Mouse (Mus musculus) natural killer cell, adult 2 months (primary cell): ENCODE measurements at regions not wholly inside any gene's neighbourhood (a gene's known extent, or its start where the extent isn't known, plus 50 kb on each side); places are given as distances from the start of the nearest gene placed in this dataset.

Source experiments
- DNase-seq, 2 experiments: peaks; one replicate each; pipeline ENCODE4 v3.0.0; 2022; ENCODE audit warnings: low spot score in 2 of 2

DNA sequence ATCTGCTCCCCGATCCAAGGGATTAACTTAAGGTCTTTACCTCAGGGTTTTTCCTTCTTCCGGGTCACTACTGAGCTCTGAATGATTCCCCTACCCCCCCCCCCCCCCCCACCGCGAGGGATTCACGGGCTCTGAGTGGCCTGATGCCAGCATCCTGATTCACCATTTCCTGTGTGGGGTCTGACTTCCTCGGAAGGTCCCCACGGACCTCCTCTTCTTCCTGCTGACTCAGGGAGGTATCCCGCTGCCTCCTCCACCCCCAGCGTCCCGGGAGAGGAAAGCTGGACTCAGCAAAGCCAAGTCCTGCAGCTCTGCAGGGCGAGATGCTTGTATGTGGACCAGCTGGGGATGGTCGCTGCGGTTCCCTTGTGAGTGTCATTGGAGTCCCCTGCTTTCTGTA is 110.5 kb upstream of the Zfp217 start:
- DNase-seq: no peak

GRCm38 (mm10) chr2:170257671-170258235 is 109.8 kb upstream of the Zfp217 start:
- DNase-seq: peak in 1 of 2 experiments; percentile 9

GRCm38 (mm10) chr2:170255997-170256396 is 108.1 kb upstream of the Zfp217 start:
- no peak for DNase-seq

DNA sequence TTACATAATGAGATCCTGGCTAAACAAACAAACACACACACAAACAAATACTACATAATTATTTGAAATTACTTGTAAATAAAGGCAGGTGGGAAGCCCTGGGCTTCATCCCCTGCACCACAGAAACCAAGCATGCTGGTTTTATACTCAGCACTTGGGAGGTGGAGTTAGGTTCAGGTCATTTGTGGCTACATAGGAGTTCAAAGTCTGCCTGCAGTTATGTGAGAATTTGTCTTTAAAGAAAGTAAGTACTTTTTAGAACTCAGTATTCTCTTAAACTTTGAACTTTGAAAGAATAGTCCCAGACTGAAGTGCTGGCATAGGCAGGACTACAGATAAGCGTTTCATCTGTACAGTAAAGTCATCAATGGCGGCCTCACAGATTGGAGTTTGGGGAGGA is 107.6 kb upstream of the Zfp217 start:
- DNase-seq: no peak

DNA sequence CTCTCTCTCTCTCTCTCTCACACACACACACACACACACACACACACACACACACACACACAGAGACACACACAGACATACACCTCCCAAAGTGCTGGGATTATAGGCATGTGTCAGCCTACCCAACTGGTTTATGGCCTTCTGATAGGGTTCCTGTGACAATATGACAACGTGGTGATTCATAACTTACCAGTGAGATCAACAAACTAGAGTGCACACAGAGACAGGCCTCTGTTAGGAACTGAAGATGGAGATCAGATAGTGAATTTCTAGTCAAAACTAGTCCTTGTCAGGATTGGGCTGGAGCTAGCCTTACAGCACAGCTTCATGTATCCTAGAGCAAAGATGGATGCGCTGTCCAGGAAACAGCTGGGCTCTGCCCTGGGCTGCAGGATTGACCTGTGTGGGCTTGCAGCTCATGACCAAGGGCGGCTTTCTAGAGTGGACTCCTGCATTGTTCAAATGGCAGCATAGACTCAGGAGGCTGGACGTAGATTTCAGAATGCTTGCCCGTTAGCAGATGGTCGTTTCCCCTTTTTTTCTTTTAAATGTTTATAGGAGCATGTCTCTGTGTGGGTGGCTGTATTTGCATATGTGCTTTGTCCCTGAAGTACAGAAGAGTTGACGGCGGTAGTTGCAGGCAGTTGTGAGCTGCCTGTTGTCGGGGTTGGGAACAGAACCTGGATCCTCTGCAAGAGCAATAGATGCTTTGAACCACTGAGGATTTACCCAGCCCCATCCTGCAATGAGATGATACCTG is 106.0 kb upstream of the Zfp217 start:
- peak in 1 of 2 experiments; percentile 32 for DNase-seq

DNA sequence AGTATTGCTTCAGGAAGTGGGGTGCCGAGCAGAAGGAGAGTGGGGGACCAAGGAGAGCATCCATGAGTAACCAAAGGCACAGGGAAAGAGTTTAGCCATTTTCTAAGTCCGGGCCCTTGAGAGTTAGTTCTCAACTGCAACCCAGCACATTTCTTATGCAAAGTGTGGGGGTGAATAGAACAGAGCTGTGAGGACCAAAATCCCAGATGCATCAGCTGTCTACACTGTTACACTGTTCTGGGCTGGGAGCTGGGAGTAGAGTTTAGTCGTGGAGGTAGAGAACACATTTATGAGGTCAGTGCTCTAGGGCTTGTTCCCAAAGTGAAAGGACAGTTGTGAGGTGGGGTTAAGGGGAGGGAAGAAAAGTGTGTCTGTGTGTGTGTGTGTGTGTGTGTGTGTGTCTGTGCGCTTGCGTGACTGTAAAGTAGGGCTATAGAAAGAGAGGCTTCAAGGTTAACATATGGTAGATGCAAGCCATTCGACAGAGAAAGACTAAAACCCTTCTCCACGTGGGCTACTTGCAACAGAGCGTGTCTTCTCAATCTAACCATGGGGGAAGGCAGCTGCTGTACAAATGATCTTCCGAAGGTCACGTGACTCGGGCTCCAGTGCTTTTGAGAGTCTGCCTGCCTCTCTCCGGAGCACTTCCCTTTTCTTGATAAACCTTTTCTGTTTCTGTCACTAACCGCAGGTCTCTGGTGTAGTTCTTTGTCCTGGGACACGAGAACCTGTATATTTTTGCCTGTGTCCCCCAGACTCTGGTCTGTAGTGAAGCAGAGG is 104.5 kb upstream of the Zfp217 start:
- peak; percentile 30 to 83 for DNase-seq

DNA sequence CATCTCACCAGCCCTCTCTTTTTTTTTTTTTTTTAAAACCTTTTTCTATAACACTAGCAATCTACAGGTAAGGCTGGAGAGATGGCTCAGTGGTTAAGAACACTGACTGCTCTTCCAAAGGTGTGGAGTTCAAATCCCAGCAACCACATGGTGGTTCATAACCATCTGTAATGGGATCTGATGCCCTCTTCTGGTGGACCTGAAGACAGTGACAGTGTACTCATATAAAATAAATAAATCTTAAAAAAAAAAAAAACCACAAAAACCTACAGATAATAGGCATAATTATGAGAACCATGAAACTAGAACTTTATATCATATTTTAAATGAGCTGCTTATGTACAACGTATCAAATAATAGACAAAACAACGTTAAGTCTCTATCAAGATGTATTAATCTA is 102.8 kb upstream of the Zfp217 start:
- no peak for DNase-seq

- peak; percentile 5 to 43 for DNase-seq
These were observed 100.0 kb upstream of the Zfp217 start for GRCm38 (mm10) chr2:170247702-170248445.

DNA sequence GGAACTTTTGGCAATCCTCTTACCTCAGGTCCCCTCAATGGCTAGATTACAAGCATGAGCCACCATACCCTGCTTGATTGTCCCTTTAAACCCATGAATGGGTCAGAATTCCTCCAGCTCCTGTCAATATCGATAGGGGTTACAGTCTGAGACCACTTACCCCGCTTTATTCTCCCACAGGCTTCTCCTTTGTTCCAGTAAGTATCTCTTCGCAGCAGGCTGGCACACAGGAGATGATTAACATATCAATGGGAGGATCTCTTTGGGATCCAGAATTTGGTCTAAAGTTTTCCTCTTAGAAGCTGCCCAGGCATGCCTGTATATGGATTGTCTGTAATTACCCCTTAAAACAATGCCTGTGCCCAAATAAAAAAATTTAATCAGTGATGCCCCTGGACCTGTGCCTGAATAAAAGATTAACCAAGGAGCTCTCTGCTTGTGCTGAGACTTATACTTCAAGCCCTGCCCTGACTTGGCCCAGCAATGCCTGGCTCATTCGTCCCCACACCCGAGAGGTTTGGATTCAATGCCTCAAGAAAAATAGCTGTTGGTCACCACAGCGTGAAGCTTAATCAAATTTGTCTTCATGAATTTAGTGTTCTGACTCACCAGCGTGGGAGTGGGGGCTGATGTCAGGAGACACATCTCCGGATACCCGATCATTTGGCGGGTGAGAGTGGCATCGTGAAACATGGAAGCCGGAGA is 97.9 kb upstream of the Zfp217 start:
- no peak for DNase-seq

DNA sequence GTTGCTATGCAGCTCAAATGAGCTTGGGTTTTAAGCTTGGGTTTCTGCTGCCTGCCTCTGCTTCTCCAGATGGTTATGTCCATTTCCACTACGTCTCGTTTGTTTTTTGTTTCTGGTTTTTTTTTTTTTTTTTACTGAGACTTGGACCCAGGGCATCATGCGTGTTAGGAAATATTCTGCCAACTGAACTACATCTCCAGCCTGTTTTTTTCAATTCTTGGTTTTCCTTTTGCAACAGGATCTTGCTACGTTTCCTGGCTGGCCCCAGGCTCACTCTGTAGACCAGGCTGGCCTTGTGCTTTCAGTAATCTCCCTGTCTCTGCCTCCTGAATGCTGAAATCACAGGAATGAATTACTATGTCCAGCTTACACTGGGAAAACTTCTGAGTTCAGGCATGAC is 96.2 kb upstream of the Zfp217 start:
- no peak for DNase-seq

GRCm38 (mm10) chr2:170237959-170238358 is 90.1 kb upstream of the Zfp217 start:
- DNase-seq: peak in 1 of 2 experiments; percentile 24

DNA sequence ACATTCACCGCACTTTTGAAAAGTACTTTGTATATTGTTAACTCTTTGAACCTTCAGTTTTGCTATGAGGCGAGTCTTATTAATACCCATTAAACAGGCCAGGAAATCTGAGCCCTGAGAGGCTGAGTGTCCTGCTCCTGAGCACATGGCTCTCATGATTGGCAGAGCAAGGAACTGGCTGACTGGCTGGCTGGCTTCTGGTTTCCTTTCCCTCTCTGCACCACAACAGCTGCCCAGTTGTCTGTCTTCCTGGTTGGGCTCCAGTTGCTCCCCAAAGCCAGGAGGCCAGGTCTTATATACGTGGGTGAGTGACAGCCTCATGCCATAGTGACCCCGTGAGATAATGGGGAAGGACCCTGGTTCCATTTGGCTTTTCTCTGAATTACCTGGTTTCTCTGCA is 85.5 kb upstream of the Zfp217 start:
- no peak for DNase-seq

DNA sequence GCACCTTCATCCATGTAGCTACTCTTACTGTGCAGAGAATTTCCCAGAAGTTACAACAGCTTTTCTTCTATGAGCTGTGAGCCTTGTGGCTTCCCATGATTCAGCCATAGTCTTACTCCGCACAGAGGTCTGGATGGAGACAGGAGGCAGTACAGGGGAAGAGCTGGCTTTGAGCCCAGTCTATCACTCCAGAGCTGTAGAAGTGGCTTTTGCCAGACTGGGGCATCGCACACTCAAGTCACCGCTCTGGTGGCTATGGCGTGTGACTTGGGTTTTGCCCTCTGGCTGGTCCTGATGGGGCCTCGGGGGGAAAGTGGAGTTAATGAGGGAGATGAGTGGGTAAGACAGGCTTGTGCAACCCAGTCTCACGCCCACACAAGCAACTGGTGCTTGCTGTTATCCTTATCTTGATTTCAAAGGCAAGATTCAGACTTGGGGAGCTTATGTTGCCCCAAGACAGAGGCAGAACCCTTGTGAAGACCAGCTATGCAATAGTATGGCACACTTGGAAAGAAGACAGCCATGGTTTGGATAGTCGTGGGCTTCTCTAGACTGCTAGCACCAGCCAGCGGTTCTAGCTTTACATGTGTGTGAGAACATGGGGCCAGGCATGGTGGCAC is 81.7 kb upstream of the Zfp217 start:
- no peak for DNase-seq

DNA sequence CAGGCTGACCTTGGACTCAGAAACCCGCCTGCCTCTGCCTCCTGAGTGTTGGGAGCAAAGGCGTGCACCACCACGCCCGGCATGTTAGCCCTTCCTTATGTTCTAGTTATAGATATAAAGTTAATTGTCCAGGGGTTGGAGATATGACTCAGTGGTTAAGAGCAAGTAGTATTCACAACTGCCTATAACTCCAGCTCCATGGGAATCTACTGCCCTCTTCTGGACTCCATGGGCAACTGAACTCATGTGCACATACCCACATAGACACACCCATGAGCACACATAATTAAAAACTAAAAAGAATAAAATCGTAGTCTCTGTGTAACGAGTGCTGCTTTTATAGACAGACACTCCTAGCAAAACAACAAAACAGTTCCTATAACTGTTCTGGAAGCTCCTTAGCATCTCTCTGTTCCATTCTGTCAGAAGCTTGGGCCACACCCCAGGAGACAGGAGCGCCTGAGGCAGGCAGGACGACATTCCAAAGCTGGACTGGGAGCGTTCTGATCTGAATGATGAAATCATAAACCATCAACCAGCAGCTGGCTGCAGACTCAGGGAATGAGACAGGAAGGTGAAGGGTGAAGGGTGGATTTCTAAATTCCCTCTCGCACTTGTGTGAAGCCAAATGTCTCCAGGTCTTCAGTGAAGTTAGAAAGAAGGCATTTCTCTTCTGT is 80.6 kb upstream of the Zfp217 start:
- DNase-seq: no peak

DNA sequence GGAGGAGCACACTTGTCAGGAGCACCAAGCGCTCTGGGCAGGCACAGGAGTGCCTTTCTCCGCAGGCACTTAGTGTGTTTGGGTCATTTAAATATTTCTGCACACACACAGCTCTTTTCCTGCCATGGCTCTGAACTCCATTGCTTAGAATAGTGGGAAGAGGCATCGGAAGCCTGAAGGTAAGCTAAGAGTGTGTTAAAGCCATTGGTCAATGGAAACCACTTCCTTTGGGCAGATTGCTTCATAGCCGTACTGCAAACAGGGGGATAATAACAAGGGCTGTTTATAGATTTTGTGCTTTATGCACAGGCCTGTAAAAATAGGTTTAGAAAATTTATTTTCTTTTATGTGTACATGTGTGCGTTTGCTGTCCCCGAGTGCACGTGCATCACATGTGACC is 76.0 kb upstream of the Zfp217 start:
- DNase-seq: no peak

GRCm38 (mm10) chr2:170222819-170223218 is 74.9 kb upstream of the Zfp217 start:
- no peak for DNase-seq

DNA sequence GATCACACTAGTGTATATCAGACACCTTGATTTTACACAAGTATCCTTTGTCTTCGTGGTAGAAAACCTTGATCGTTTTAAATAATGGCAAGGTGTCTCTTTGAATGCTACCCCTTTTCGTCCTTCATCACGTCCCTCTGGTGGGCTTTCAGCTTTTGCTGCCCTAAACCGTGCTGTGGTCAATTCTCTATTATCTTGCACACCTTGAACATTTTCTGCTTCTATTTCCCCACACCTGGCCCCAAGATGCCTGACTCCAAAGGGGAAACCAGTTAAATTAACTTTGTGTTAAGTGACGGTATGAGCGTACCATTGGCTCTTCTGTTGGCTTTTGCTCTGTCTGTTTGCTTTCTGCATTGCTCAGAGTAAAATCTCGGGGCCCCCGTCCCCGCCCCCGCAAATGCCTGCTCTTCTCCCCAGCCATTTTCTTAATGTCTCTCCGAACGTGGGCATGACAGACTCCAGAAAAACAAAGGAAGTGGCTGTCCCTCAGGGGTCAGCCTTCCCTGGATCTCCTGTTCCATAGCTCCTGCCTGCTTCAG is 74.2 kb upstream of the Zfp217 start:
- DNase-seq: no peak

DNA sequence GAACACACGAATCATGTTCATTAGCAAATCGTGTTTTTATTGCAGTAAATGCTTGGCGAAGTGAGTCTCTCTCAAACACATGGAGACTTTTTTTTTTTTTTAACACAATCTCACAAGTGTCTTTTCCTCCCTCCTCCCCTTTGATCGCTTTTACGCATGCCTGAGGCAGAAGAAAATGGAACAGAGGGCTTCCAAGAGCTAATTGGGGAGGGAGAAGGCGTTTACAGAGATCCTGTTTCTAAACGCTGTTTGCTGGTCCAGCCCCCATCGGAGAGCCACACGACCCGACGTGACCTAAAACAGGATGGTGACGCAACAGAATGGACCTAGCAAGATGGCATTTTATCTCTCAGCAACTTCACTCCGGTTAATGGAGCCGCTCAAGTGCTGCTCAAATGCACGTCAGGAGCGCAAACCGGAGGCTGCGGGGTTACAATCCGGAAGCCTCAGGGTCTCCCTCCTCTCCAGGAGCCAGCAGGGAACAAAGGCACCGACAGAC is 73.0 kb upstream of the Zfp217 start:
- DNase-seq: peak; percentile 47 to 66

DNA sequence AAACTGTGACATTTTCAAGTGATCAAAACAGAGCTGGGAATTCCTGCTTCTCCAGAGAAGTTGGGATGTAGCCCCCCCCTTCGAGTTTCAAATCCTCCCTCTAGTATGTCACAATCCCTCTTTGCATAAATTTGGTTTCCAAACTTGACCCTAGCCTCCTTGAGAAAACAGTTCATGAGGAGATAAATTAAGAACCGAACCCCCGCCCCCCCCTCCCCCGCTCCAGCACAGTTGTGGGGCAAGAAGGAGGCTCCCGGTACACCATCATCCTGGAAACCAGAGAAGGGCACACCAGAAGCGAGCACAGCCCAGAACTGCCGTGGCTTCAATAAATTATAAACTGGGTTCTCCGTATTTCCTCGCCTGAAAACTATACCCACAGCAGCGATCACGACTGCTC is 72.5 kb upstream of the Zfp217 start:
- no peak for DNase-seq
